Mouse (Mus musculus): ENCODE measurements around the gene Pfkfb2.

DNA sequence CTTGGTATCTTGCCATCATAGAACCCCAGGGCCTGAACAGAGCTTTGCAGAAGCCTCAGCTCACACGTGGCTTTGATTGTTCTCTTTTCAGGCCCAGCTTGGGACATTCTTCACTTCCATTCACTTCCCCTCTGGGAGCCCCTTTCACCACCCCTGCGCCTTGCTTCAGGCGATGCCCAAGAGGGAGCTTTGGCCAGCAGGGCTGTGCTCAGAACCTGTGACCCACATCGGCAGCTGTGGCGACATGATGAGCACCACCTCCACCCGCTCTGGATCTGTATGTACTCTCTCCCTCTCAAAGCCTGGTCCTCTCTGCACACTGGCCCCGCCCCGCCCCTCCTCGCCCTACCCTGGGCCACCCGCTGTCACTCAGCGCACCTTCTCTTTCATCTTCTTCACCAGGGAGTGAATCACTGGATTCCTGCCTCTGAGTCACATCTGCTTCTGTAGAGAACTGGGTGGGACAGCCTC lies 8.4 kb upstream of the Pfkfb2 start:
- TF ChIP-seq CTCF (IDR thresholded peaks at IDR 0.05; ENCODE audit: low read depth): no peak
- no peak for TF ChIP-seq EP300 (IDR thresholded peaks at IDR 0.05; ENCODE audit: low read depth)

All from liver, embryonic 14.5 days (tissue).